ENCODE assay signal across 29 mouse cellular contexts in genomic region chr4:125034341-125034740, GRCm38 (mm10). TPM values are rescaled to one million over a fixed set of nuclear protein-coding genes. Genes with fewer than 3 reads are reported as not detected.
DNase-seq lines count a peak whose midpoint lies in the region; ATAC-seq lines count a peak whose summit lies in the region.
"Had no signal": no experiment of that assay in that cellular context is flagged by ENCODE, and none has a peak within 500 bp of the region (broad histone marks: within the 10 kb centered on the region; RNA-seq: fewer than 3 reads in every experiment).

No protein-coding gene starts in this region.

- peaks cover 37% of the 10 kb centered on the region for H3K36me3 ChIP-seq in embryonic facial prominence, embryonic 13.5 days
- H3K36me3 ChIP-seq in embryonic facial prominence, embryonic 10.5 days (replicated peaks): peaks cover 69% of the 10 kb centered on the region

- H3K27me3 ChIP-seq in embryonic facial prominence, embryonic 13.5 days: no peaks in the 10 kb centered on the region
- no peaks in the 10 kb centered on the region for H3K27me3 ChIP-seq in embryonic facial prominence, embryonic 10.5 days (replicated peaks; ENCODE audit: low read depth, poor library complexity, severe bottlenecking)
- H3K27me3 ChIP-seq: CH12.LX; forebrain, embryonic 12.5 days; heart, embryonic 15.5 days; hindbrain, embryonic 15.5 days; intestine, embryonic 15.5 days; neural tube, embryonic 15.5 days had no signal

- ATAC-seq in embryonic facial prominence, embryonic 13.5 days (ENCODE audit: insufficient number of reproducible peaks, insufficient read depth, low FRiP score, low TSS enrichment, low read depth): no peak
- ATAC-seq: activated CD4-positive, CD25-positive, alpha-beta regulatory T cell, adult 4 months; intestine, embryonic 15.5 days had no signal

- 66% methylated on average over 4 of the region's 4 CpGs for WGBS in embryonic facial prominence, embryonic 13.5 days
- WGBS in embryonic facial prominence, embryonic 10.5 days: 88% methylated on average over 4 of the region's 4 CpGs

- H3K27ac ChIP-seq in embryonic facial prominence, embryonic 13.5 days: 0 out of 2 replicates have a peak overlapping the region, but pooled peaks have one; percentile 0
- no peak overlapping the region for H3K27ac ChIP-seq in embryonic facial prominence, embryonic 10.5 days (replicated peaks)
- H3K27ac ChIP-seq: forebrain, embryonic 12.5 days; heart, embryonic 15.5 days; hindbrain, embryonic 15.5 days; intestine, embryonic 15.5 days; left cerebral cortex, adult 2 months; neural tube, embryonic 15.5 days had no signal

- H3K4me1 ChIP-seq in embryonic facial prominence, embryonic 13.5 days: peaks cover 40% of the 10 kb centered on the region
- peaks cover 17% of the 10 kb centered on the region for H3K4me1 ChIP-seq in embryonic facial prominence, embryonic 10.5 days

- DNase-seq in embryonic facial prominence, embryonic 10.5 days (ENCODE audit: low spot score): no peak
- DNase-seq in 416B (ENCODE audit: low read depth): peak; percentile 66
- peak; percentile 63 for DNase-seq in adipocyte (ENCODE audit: low spot score)
- DNase-seq in lung, postnatal 10 days: peak; percentile 35
- no peak for DNase-seq in urinary bladder, postnatal 10 days (ENCODE audit: low spot score)
- DNase-seq in kidney, postnatal 25 days: no peak
- DNase-seq in embryo, embryonic 10.5 days (ENCODE audit: low spot score): no peak
- DNase-seq: B cell, adult 2 months; cerebellum, adult 18-20 months; cerebellum, postnatal 25 days; gastrocnemius, postnatal 25 days; heart, postnatal 4 days; kidney, adult 8-10 months; kidney, postnatal 14 days; thymus, adult 18-20 months; thymus, postnatal 36 days had no signal

- no peak overlapping the region for H3K9ac ChIP-seq in embryonic facial prominence, embryonic 13.5 days
- H3K9ac ChIP-seq: forebrain, embryonic 12.5 days; heart, embryonic 15.5 days; hindbrain, embryonic 15.5 days; intestine, embryonic 15.5 days; neural tube, embryonic 15.5 days had no signal

- no peak overlapping the region for H3K4me3 ChIP-seq in embryonic facial prominence, embryonic 13.5 days
- no peak overlapping the region for H3K4me3 ChIP-seq in embryonic facial prominence, embryonic 10.5 days
- H3K4me3 ChIP-seq: forebrain, embryonic 12.5 days; heart, embryonic 15.5 days; hindbrain, embryonic 15.5 days; intestine, embryonic 15.5 days; left cerebral cortex, adult 2 months; neural tube, embryonic 15.5 days had no signal

- no peak overlapping the region for H3K4me2 ChIP-seq in embryonic facial prominence, embryonic 13.5 days
- H3K4me2 ChIP-seq: forebrain, embryonic 12.5 days; heart, embryonic 15.5 days; hindbrain, embryonic 15.5 days; intestine, embryonic 15.5 days; midbrain, embryonic 11.5 days; neural tube, embryonic 15.5 days had no signal

- H3K9me3 ChIP-seq in embryonic facial prominence, embryonic 13.5 days: no peaks in the 10 kb centered on the region
- H3K9me3 ChIP-seq in embryonic facial prominence, embryonic 10.5 days: no peaks in the 10 kb centered on the region
- H3K9me3 ChIP-seq: forebrain, embryonic 12.5 days; G1E; heart, embryonic 15.5 days; hindbrain, embryonic 15.5 days; intestine, embryonic 15.5 days; neural tube, embryonic 15.5 days had no signal

RNA-seq across cellular contexts. Expression of gene Gnl2, which starts 18.0 kb away (rescaled TPM):
- 111 and 112 TPM in 2 replicates for polyA plus RNA-seq in embryonic facial prominence, embryonic 13.5 days (2015; fragmentation: Nextera tagmentation; extraction: Ambion mirVana)
- polyA plus RNA-seq in embryonic facial prominence, embryonic 10.5 days (2016; fragmentation: Nextera tagmentation; extraction: Ambion mirVana): 93.7 and 101 TPM in 2 replicates

RNA-seq across cellular contexts. Expression of gene Dnali1, which starts 31.2 kb away (rescaled TPM):
- 0.12 TPM in 1 of 2 replicates, not detected in the other for polyA plus RNA-seq in embryonic facial prominence, embryonic 13.5 days (2015; fragmentation: Nextera tagmentation; extraction: Ambion mirVana)
- polyA plus RNA-seq in embryonic facial prominence, embryonic 10.5 days (2016; fragmentation: Nextera tagmentation; extraction: Ambion mirVana): 0.20 and 0.22 TPM in 2 replicates
- polyA plus RNA-seq: activated CD4-positive, CD25-positive, alpha-beta regulatory T cell, adult 4 months; intestine, embryonic 15.5 days; liver, embryonic 16.5 days; small intestine, adult 2 months had no signal

RNA-seq across cellular contexts. Expression of gene Snip1, which starts 32.1 kb away (rescaled TPM):
- polyA plus RNA-seq in embryonic facial prominence, embryonic 13.5 days (2015; fragmentation: Nextera tagmentation; extraction: Ambion mirVana): 31.9 and 32.9 TPM in 2 replicates
- 34.9 and 35.1 TPM in 2 replicates for polyA plus RNA-seq in embryonic facial prominence, embryonic 10.5 days (2016; fragmentation: Nextera tagmentation; extraction: Ambion mirVana)

RNA-seq across cellular contexts. Expression of gene Rspo1, which starts 48.1 kb away (rescaled TPM):
- 18.8 and 21.2 TPM in 2 replicates for polyA plus RNA-seq in embryonic facial prominence, embryonic 13.5 days (2015; fragmentation: Nextera tagmentation; extraction: Ambion mirVana)
- polyA plus RNA-seq in embryonic facial prominence, embryonic 10.5 days (2016; fragmentation: Nextera tagmentation; extraction: Ambion mirVana): 8.2 TPM in 2 replicates
- polyA plus RNA-seq: activated CD4-positive, CD25-positive, alpha-beta regulatory T cell, adult 4 months; G1E had no signal

RNA-seq across cellular contexts. Expression of gene Meaf6, which starts 50.6 kb away (rescaled TPM):
- polyA plus RNA-seq in embryonic facial prominence, embryonic 13.5 days (2015; fragmentation: Nextera tagmentation; extraction: Ambion mirVana): 71.2 and 79.9 TPM in 2 replicates
- polyA plus RNA-seq in embryonic facial prominence, embryonic 10.5 days (2016; fragmentation: Nextera tagmentation; extraction: Ambion mirVana): 80.7 and 84.3 TPM in 2 replicates

Comparison
In these comparisons a context has a peak if more than half of its experiments do, and no peak if none do; other contexts are left out.
1. DNase-seq: peak in 416B (single experiment), adipocyte (single experiment) and lung, postnatal 10 days (single experiment); none in embryonic facial prominence, embryonic 10.5 days (single experiment), urinary bladder, postnatal 10 days (single experiment), kidney, postnatal 25 days (0 of 2) and embryo, embryonic 10.5 days (single experiment).